Mouse (Mus musculus): Measurements from ENCODE around the gene Gpatch8. TPM values are rescaled to one million over a fixed set of nuclear protein-coding genes. Genes with fewer than 3 reads are reported as not detected.

Gpatch8 gene
- polyA plus RNA-seq, 1 experiment from 2014 or later = 81.0 TPM

- H3K9ac ChIP-seq = no peak overlapping the region
- 62% methylated on average over 12 of the region's 12 CpGs for WGBS
- H3K4me2 ChIP-seq (replicated peaks) = no peak overlapping the region
- H3K27me3 ChIP-seq = peaks cover 15% of the 10 kb centered on the region
- ATAC-seq (ENCODE audit: low FRiP score, low read depth) = no peak
- H3K4me3 ChIP-seq = no peak overlapping the region
- no peaks in the 10 kb centered on the region for H3K9me3 ChIP-seq
- H3K27ac ChIP-seq = no peak overlapping the region
- peaks cover 43% of the 10 kb centered on the region for H3K4me1 ChIP-seq
- H3K36me3 ChIP-seq = peaks cover 49% of the 10 kb centered on the region
These were observed 112.5 kb downstream of the Gpatch8 start for GRCm38 (mm10) chr11:102443740-102444139.

DNA sequence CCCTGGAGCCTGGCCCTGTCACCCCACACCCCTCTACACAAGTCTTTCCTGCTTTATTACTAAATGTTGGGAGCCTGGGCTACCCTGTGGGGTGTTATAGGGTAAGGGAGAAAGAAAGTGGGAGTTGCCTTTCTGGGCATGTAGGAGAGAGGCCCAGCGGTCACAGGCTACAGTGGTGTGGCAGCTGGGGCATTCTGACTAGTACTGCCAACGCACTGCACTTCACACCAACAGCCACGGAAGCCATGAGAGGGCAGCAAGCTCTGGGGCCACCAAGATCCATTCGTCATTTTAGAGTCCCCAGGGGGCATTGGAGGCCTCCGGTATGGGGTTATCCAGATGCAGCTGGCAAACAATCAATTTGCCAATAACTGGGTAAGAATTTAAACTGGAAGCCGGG is 114.1 kb downstream of the Gpatch8 start:
- Histone ChIP-seq H3K9me3 (no peaks in the 10 kb centered on the region), H3K27me3 (peaks cover 20% of the 10 kb centered on the region), H3K36me3 (peaks cover 64% of the 10 kb centered on the region), H3K4me3 (no peak overlapping the region), H3K27ac (no peak overlapping the region; the same call in 1 of the 2 replicates), H3K4me2 (replicated peaks) (no peak overlapping the region), H3K9ac (no peak overlapping the region), H3K4me1 (peaks cover 46% of the 10 kb centered on the region)
- 84% methylated on average over 6 of the region's 6 CpGs for WGBS
- no peak for ATAC-seq (ENCODE audit: low FRiP score, low read depth)

DNA sequence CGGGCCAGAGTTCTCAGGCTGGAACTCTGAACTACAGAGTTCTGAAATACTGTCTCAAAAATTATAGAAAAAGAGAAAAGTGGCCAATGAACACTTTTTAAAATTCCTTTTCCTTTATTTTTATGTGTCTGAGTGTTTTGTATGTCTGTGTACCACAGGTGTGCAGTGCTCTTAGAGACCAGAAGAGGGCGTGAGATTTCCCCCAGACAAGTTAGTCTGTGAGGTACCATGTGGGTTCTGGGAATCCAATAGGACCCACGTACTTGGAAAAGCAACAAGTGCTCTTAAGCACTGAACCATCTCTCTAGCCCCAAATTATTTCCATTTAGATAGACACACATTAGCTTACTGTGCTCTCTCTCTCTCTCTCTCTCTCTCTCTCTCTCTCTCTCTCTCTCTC is 114.8 kb downstream of the Gpatch8 start:
- Histone ChIP-seq H3K4me1 (peaks cover 47% of the 10 kb centered on the region), H3K27me3 (peaks cover 20% of the 10 kb centered on the region), H3K36me3 (peaks cover 69% of the 10 kb centered on the region), H3K4me3 (no peak overlapping the region), H3K9ac (no peak overlapping the region), H3K27ac (no peak overlapping the region), H3K9me3 (no peaks in the 10 kb centered on the region), H3K4me2 (replicated peaks) (no peak overlapping the region)
- ATAC-seq (ENCODE audit: low FRiP score, low read depth) = no peak
- WGBS = 77% methylated on average over 3 of the region's 3 CpGs

DNA sequence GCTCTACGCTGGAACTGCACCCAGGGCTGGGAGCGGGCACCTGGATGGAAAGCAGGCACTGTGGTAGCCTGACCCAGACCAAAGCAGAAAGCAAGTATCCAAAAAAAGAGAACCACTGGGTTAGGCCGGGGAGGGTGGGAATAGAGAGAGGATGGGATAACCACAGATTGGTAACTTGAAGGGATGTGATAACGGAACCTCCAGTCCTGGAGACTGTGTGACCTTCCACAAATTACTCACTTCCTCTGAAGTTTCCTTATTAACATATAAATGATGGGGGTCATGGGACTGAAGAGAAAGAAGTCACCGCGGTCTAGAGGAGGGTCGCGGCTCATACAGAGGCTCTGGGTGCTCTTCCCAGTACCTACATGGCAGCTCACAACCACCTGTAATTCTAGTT is 115.9 kb downstream of the Gpatch8 start:
- Histone ChIP-seq H3K4me3 (no peak overlapping the region), H3K4me1 (peaks cover 35% of the 10 kb centered on the region)

DNA sequence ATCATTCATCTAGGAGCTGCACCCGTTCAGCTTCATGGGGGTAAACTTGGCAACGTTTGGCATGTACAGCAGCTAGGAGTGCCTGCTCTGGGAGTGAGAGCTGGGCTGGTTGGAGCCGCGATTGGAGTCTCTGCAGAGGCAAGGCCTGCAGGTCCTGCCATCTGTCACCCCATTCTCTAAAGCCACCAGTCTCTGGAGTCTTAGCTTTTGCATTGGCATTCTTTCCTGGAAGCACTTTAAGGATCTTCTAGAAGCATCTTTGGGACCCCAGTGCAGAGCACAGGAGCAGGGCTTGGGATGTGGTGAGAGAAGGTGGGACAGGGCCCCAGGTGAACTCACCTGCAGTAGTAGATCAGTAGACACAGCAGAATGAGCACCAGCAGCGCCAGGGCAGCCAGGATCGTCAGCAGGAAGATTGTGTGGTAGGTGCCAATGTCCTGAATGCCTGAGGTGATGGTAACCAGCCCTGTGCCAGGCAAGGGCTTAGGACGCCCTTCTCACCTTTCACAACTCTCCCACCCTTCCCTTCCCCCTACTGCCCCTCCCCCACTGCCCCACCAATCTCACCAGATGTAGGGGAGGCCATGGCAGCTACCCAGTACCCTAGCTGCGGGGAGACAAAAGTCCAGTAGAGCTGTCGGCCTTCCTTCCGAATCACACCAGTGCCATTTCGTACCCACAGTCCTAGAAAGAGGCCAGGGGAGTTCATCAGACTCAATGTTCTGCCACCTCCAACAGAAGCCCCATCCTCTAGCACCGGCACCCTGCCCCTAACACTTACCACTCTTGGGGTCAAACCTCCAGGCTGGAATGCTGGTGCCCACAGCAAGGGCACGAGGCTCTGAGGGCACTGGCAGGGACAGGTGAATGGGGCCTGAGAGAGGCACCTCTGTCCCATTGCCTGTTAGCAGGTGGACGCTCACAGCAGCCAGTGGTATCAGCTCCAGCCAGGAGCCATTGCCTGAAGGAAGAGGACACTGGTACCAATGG is 116.8 kb downstream of the Gpatch8 start:
- H3K36me3 ChIP-seq = peaks cover 88% of the 10 kb centered on the region
- WGBS = 76% methylated on average over 14 of the region's 14 CpGs

More for the DNA sequence above, 115.9 kb downstream of the Gpatch8 start:
- no peak overlapping the region for H3K9ac ChIP-seq
- peaks cover 81% of the 10 kb centered on the region for H3K36me3 ChIP-seq
- H3K4me2 ChIP-seq (replicated peaks) = no peak overlapping the region
- no peaks in the 10 kb centered on the region for H3K9me3 ChIP-seq
- ATAC-seq (ENCODE audit: low FRiP score, low read depth) = no peak
- H3K27ac ChIP-seq = no peak overlapping the region
- WGBS = 91% methylated on average over 8 of the region's 8 CpGs
- peaks cover 20% of the 10 kb centered on the region for H3K27me3 ChIP-seq

DNA sequence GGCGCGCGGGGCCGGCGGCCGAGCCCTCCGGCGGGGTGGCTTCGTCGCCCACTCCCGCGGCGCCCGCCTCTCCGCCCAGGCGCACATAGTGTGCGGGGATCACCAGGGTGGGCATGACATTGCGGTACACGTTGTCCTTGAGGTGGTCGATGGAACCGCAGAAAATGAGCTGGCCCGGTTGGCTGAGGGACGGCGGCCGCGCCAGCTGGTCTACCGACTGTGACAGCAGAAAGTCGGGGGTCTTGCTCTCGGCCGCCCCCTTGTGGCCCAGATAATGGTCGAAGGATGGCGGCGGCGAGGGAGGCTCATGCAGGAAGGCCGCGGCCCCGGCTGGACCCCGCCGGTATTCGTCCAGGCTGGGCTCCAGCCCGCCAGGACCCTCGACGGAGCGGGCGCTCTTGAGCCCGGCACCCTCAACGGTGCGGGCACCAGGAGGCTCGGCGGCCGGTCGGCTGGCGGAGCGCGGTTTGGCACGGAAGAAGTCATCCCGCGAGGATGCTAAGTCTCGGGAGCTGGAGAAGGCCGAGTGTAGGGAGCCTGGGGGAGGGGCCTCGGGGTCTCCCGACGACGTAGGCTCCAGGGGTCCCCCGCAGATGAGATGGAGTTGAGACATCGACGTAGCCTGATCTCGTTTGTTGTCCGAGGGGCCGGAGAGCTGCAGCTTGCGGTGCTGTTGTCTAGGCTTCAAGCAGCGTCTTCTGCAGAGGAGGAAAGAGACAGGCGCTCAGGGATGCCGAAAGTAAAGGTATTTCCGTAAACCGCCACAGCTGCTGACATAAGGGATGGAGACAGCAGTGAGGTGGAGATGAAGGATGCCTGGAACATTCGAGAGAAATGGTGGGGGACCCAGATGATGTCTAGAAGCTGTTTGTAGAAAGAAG is 117.7 kb downstream of the Gpatch8 start:
- Histone ChIP-seq H3K27ac (no peak overlapping the region), H3K9ac (peak overlapping the region; percentile 67), H3K4me3 (peak overlapping the region; percentile 44), H3K4me1 (peaks cover 18% of the 10 kb centered on the region), H3K27me3 (peaks cover 20% of the 10 kb centered on the region), H3K9me3 (no peaks in the 10 kb centered on the region), H3K36me3 (peaks cover 89% of the 10 kb centered on the region), H3K4me2 (replicated peaks) (peak overlapping the region; percentile 77)
- ATAC-seq (ENCODE audit: low FRiP score, low read depth) = peak; percentile 16; the same call in 1 of the 2 replicates
- 10% methylated on average over 77 of the region's 77 CpGs for WGBS

More for the DNA sequence above, 116.8 kb downstream of the Gpatch8 start:
- ATAC-seq (ENCODE audit: low FRiP score, low read depth) = no peak
- peaks cover 27% of the 10 kb centered on the region for H3K4me1 ChIP-seq
- H3K9me3 ChIP-seq = no peaks in the 10 kb centered on the region
- peak overlapping the region; percentile 44; the same call in 1 of the 2 replicates for H3K4me3 ChIP-seq
- no peak overlapping the region for H3K9ac ChIP-seq
- no peak overlapping the region for H3K4me2 ChIP-seq (replicated peaks)
- peaks cover 20% of the 10 kb centered on the region for H3K27me3 ChIP-seq
- no peak overlapping the region for H3K27ac ChIP-seq

DNA sequence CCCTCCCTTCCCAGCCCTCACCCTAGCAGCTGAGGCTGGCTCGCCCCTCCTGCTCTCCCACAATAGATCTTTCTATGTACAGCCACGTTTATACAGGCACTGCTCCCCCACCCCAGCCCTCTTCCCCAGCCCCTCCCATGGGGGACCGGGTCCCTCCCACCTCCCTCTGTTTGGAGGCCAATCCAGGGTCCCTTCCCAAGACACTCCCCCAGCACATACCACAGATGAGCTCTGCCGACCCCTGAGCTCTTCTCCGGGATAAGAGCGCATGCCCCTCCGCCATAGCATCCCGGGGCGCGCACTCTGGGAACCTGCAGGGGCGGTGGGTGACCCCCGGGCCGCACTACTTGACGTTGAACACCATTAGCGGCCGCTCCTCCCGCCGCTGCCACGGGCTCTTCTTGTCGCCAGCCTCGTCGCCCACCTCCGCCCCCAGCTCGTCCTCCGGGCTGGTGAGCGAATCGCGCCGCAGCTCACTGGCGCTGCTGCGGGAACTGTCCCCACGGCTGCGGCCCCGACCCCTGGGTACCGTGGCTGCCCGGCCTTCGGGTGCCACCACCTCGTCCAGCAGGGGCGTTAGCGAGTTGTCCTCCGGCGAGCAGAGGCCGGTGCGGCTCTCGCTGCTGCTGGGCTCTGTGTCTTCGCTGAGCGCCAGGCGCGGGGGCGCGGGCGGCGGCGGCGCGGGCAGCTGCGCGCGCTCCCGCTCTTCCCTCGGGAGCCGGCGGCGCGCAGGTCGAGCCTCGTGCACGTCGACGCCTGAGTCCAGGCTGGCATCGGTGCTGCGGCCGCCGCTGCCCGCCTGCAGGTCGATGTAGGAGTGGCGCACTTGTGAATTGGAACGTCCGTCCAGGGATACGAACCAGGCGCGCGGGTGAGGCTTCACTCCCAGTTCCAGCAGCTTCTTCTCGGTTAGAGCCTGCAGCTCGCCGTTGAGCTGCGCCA is 118.8 kb downstream of the Gpatch8 start:
- Histone ChIP-seq H3K36me3 (peaks cover 85% of the 10 kb centered on the region), H3K4me1 (peaks cover 25% of the 10 kb centered on the region), H3K27ac (no peak overlapping the region), H3K4me3 (peak overlapping the region; percentile 44), H3K9ac (peak overlapping the region; percentile 67), H3K27me3 (peaks cover 20% of the 10 kb centered on the region), H3K4me2 (replicated peaks) (peak overlapping the region; percentile 77), H3K9me3 (no peaks in the 10 kb centered on the region)
- peak; percentile 21; the same call in 1 of the 2 replicates for ATAC-seq (ENCODE audit: low FRiP score, low read depth)
- 7% methylated on average over 86 of the region's 87 CpGs for WGBS

- peaks cover 20% of the 10 kb centered on the region for H3K27me3 ChIP-seq
- H3K27ac ChIP-seq = no peak overlapping the region
- H3K4me3 ChIP-seq = no peak overlapping the region
- no peak for ATAC-seq (ENCODE audit: low FRiP score, low read depth)
- peaks cover 75% of the 10 kb centered on the region for H3K36me3 ChIP-seq
- 78% methylated on average over 10 of the region's 10 CpGs for WGBS
- H3K9me3 ChIP-seq = no peaks in the 10 kb centered on the region
- H3K4me2 ChIP-seq (replicated peaks) = no peak overlapping the region
- no peak overlapping the region for H3K9ac ChIP-seq
- peaks cover 33% of the 10 kb centered on the region for H3K4me1 ChIP-seq
These were observed 119.8 kb downstream of the Gpatch8 start for GRCm38 (mm10) chr11:102436471-102436790.

DNA sequence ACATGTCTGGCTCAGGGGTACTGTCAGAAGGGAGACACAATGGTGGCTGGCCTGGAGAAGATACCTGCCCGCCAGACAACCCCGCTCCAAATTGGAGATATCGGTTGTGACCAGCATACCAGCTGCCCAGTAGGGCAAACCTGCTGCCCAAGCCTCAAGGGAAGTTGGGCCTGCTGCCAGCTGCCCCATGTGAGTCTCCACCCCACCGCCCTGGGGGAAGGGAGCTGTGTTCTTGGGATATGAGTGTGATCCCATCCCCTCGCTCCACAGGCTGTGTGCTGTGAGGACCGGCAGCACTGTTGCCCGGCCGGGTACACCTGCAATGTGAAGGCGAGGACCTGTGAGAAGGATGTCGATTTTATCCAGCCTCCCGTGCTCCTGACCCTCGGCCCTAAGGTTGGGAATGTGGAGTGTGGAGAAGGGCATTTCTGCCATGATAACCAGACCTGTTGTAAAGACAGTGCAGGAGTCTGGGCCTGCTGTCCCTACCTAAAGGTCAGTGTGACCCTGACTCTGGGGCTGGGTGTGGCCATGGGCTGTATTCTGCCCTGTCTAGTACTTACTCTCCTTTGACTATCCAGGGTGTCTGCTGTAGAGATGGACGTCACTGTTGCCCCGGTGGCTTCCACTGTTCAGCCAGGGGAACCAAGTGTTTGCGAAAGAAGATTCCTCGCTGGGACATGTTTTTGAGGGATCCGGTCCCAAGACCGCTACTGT is 120.3 kb downstream of the Gpatch8 start:
- Histone ChIP-seq H3K27ac (no peak overlapping the region), H3K4me3 (no peak overlapping the region), H3K9me3 (no peaks in the 10 kb centered on the region), H3K36me3 (peaks cover 70% of the 10 kb centered on the region), H3K27me3 (peaks cover 20% of the 10 kb centered on the region), H3K4me2 (replicated peaks) (no peak overlapping the region), H3K9ac (no peak overlapping the region), H3K4me1 (peaks cover 37% of the 10 kb centered on the region)
- ATAC-seq (ENCODE audit: low FRiP score, low read depth) = no peak
- 91% methylated on average over 18 of the region's 18 CpGs for WGBS

DNA sequence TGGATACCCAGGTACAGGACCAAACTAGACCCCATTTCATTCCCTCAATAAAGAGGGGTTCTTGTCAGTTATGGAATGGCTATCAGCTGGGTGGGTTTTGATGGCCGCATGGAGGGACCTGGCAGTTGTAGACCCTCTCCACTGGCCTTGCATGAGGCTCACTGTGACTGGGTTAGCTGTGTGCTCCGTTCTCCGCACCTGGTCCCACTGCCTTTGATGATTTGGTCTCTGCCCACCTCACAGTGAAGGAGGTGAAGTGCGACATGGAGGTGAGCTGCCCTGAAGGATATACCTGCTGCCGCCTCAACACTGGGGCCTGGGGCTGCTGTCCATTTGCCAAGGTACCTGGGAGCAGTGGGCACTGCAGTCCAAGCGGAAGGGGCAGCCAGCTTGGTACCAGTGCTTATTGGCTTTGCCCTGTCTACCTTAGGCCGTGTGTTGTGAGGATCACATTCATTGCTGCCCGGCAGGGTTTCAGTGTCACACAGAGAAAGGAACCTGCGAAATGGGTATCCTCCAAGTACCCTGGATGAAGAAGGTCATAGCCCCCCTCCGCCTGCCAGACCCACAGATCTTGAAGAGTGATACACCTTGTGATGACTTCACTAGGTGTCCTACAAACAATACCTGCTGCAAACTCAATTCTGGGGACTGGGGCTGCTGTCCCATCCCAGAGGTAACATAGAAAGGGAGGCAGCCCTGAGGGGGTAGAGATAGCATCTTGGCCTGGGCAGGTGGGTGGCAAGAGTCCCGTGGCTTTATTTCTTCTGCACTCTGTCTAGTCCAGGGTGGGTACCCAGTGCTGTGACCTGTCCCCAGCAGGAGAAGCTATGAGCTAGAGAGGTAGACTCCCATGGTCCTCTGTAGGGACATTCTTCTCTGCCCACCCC is 121.1 kb downstream of the Gpatch8 start:
- Histone ChIP-seq H3K4me3 (no peak overlapping the region), H3K36me3 (peaks cover 62% of the 10 kb centered on the region), H3K27me3 (peaks cover 20% of the 10 kb centered on the region), H3K27ac (no peak overlapping the region), H3K9ac (no peak overlapping the region), H3K4me2 (replicated peaks) (no peak overlapping the region), H3K9me3 (no peaks in the 10 kb centered on the region), H3K4me1 (peaks cover 37% of the 10 kb centered on the region)
- ATAC-seq (ENCODE audit: low FRiP score, low read depth) = no peak
- 90% methylated on average over 11 of the region's 11 CpGs for WGBS

Data from limb, embryonic 13.5 days (tissue).